8 mouse cellular contexts compared by ENCODE assay signal in the genomic region with DNA sequence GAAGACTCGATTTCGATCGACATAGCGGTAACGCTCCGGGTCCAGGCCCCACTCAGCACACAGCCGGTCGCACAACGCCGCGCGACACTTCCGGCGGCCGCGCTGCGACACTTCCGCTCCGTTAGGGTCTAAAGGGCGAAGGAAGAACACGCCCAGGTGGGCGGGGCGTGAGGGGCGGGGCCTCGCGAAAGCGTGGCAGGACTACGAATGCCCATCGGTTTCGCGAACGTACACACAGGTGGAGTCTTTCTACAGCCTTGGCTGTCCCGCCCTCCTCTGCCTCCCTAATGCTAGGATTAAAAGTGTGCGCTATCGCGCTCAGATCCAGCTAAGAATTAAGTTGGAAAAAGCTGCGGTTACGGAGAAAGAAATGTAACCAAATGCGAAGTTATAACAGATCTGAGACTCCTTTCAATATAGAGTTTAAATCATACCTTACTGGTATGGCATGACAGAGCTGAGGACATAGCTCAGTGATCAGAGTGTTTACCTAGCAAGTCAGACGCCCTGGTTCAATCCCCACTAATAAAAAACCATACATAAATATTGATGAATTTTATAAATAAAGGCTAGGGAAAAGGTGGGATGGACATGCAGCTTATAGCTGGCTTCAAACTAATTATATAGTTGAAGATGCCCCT. TPM values are rescaled to one million over a fixed set of nuclear protein-coding genes. Genes with fewer than 3 reads are reported as not detected.
DNase-seq lines count a peak whose midpoint lies in the region; ATAC-seq and TF ChIP-seq lines count a peak whose summit lies in the region.

A gene (minus strand): TSS at position 144 of the 641 bp plus-strand sequence.

- peak within 1 kb of the TSS; percentile 53 for H3K27ac ChIP-seq in MEL (ENCODE audit: control insufficient read depth, low read depth, low read length)
- H3K27ac ChIP-seq in cerebellum, adult 2 months (ENCODE audit: insufficient read depth, low read length): peak within 1 kb of the TSS; percentile 6; the same call in 1 of the 2 replicates
- H3K27ac ChIP-seq in lung, embryonic 16.5 days (ENCODE audit: low read length): 0 out of 2 replicates have a peak within 1 kb of the TSS, but pooled peaks have one; percentile 23

- H3K4me3 ChIP-seq in MEL (ENCODE audit: control insufficient read depth in 1 of 2, insufficient read depth in 1 of 2, low read depth in 2 of 2, low read length in 2 of 2): peak within 1 kb of the TSS; percentile 83 to 95
- peak within 1 kb of the TSS; percentile 93 for H3K4me3 ChIP-seq in cerebellum, adult 2 months (replicated peaks; ENCODE audit: insufficient read depth, low read depth, low read length)
- peak within 1 kb of the TSS; percentile 67 for H3K4me3 ChIP-seq in lung, embryonic 16.5 days (ENCODE audit: low read length)

- H3K9ac ChIP-seq in MEL (ENCODE audit: control insufficient read depth, low read depth, low read length, poor library complexity, severe bottlenecking): peak within 1 kb of the TSS; percentile 81
- H3K9ac ChIP-seq in lung, embryonic 16.5 days (ENCODE audit: low read length): peak within 1 kb of the TSS; percentile 79

- peaks cover 0 to 14% of the 10 kb centered on the region in 2 experiments; a peak in 2 of 4 replicates for H3K4me1 ChIP-seq in MEL (ENCODE audit: control insufficient read depth in 1 of 2, insufficient read depth in 2 of 2, low read length in 2 of 2)
- H3K4me1 ChIP-seq in cerebellum, adult 2 months (ENCODE audit: control insufficient read depth, insufficient read depth, low read length): no peaks in the 10 kb centered on the region
- H3K4me1 ChIP-seq in lung, embryonic 16.5 days (replicated peaks; ENCODE audit: control insufficient read depth, insufficient read depth, low read length): peaks cover 2% of the 10 kb centered on the region; the same call in 1 of the 2 replicates

- TF ChIP-seq RAD21 in MEL (IDR thresholded peaks at IDR 0.05; ENCODE audit: low read depth, low read length): no peak

- ATAC-seq in hematopoietic stem cell, adult 5-6 weeks (replicated peaks in 1 of 2; ENCODE audit: insufficient read depth in 1 of 2, low FRiP score in 2 of 2, low TSS enrichment in 1 of 2, low read depth in 1 of 2, poor library complexity in 2 of 2, severe bottlenecking in 2 of 2): peak; percentile 89 to 94
- peak; percentile 99 for ATAC-seq in lung, embryonic 16.5 days (ENCODE audit: low read depth)

- peaks cover 6 to 13% of the 10 kb centered on the region in 2 experiments; a peak in 3 of 4 replicates for H3K36me3 ChIP-seq in MEL (ENCODE audit: control insufficient read depth in 1 of 2, insufficient read depth in 2 of 2, low read length in 2 of 2)
- peaks cover 16% of the 10 kb centered on the region for H3K36me3 ChIP-seq in lung, embryonic 16.5 days (ENCODE audit: control insufficient read depth, insufficient read depth, low read length)

- TF ChIP-seq CTCF in MEL (IDR thresholded peaks at IDR 0.05 in 2 of 3, conservative IDR thresholded peaks at IDR 0.05 in 1 of 3; ENCODE audit: control insufficient read depth in 1 of 3, insufficient read depth in 1 of 3, low read depth in 2 of 3, low read length in 3 of 3, poor library complexity in 1 of 3, severe bottlenecking in 1 of 3): no peak
- TF ChIP-seq CTCF in cerebellum, adult 2 months (IDR thresholded peaks at IDR 0.05; ENCODE audit: borderline replicate concordance, insufficient read depth, low read depth, low read length): no peak

- H3K9me3 ChIP-seq in MEL (replicated peaks; ENCODE audit: insufficient read depth, low read length): no peaks in the 10 kb centered on the region
- H3K9me3 ChIP-seq in lung, embryonic 16.5 days (ENCODE audit: control insufficient read depth, low read length): no peaks in the 10 kb centered on the region

- peak within 1 kb of the TSS; percentile 69 for H3K4me2 ChIP-seq in lung, embryonic 16.5 days (ENCODE audit: low read depth, low read length)

- no peak; a peak in 1 of 4 replicates for TF ChIP-seq EP300 in MEL (IDR thresholded peaks at IDR 0.05; ENCODE audit: low read depth in 1 of 2, low read length in 2 of 2)

- peak; percentile 98 for DNase-seq in MEL (ENCODE audit: low read depth, low spot score)
- peak; percentile 97 for DNase-seq in cerebellum, adult 2 months
- DNase-seq in forelimb bud, embryonic 11.5 days (ENCODE audit: low read depth, low spot score): peak; percentile 97
- peak; percentile 83 for DNase-seq in layer of hippocampus, adult 9-10 months (ENCODE audit: low spot score)
- peak; percentile 90 for DNase-seq in ovary, postnatal 10 days (ENCODE audit: low spot score)
- peak; percentile 94 to 97 for DNase-seq in thymus, postnatal 10 days (ENCODE audit: low spot score in 2 of 2)

- peaks cover 12% of the 10 kb centered on the region for H3K79me2 ChIP-seq in MEL (ENCODE audit: control insufficient read depth, insufficient read depth, low read length, poor library complexity)

- peak in 1 of 2 experiments; percentile 66; a peak in 2 of 4 replicates for TF ChIP-seq POLR2A in MEL (IDR thresholded peaks at IDR 0.05; ENCODE audit: control insufficient read depth in 1 of 2, insufficient read depth in 1 of 2, low read depth in 1 of 2, low read length in 2 of 2, poor library complexity in 1 of 2)
- peak; percentile 85 for TF ChIP-seq POLR2A in cerebellum, adult 2 months (IDR thresholded peaks at IDR 0.05; ENCODE audit: borderline replicate concordance, insufficient read depth, low read length)

- under 1% methylated on average over 40 of the region's 40 CpGs for WGBS in cerebellum, adult 2 months
- under 1% methylated on average over 40 of the region's 40 CpGs for WGBS in lung, embryonic 16.5 days

- no peaks in the 10 kb centered on the region for H3K27me3 ChIP-seq in MEL (ENCODE audit: control insufficient read depth in 1 of 2, insufficient read depth in 2 of 2, low read length in 2 of 2)
- no peaks in the 10 kb centered on the region for H3K27me3 ChIP-seq in cerebellum, adult 2 months (ENCODE audit: control insufficient read depth, insufficient read depth, low read length)
- no peaks in the 10 kb centered on the region for H3K27me3 ChIP-seq in lung, embryonic 16.5 days (ENCODE audit: control insufficient read depth, insufficient read depth, low read depth, low read length)

TF ChIP-seq in MEL, 35 proteins besides CTCF, POLR2A, EP300 and RAD21:
- peak; percentile 48; the same call in 1 of the 2 replicates for TF ChIP-seq TCF12 (IDR thresholded peaks at IDR 0.05; ENCODE audit: low read depth, low read length)
- TF ChIP-seq ZC3H11A (IDR thresholded peaks at IDR 0.05; ENCODE audit: low read depth, low read length): no peak
- peak; percentile 78; the same call in 1 of the 2 replicates for TF ChIP-seq MYC (IDR thresholded peaks at IDR 0.05; ENCODE audit: low read depth, low read length)
- TF ChIP-seq MEF2A (IDR thresholded peaks at IDR 0.05; ENCODE audit: extremely low read depth, insufficient replicate concordance, low read depth, low read length, poor library complexity, severe bottlenecking): no peak
- TF ChIP-seq KAT2A (conservative IDR thresholded peaks at IDR 0.05; ENCODE audit: low read depth, low read length): peak; percentile 75
- peak; percentile 98 for TF ChIP-seq HCFC1 (IDR thresholded peaks at IDR 0.05; ENCODE audit: low read depth, low read length)
- peak; percentile 89 for TF ChIP-seq SIN3A (IDR thresholded peaks at IDR 0.05; ENCODE audit: low read length)
- TF ChIP-seq MAZ (IDR thresholded peaks at IDR 0.05; ENCODE audit: low read depth, low read length): no peak
- peak; percentile 70 for TF ChIP-seq MAX (IDR thresholded peaks at IDR 0.05; ENCODE audit: low read length)
- TF ChIP-seq ELF1 (IDR thresholded peaks at IDR 0.05; ENCODE audit: low read depth, low read length): peak; percentile 76; the same call in 1 of the 2 replicates
- TF ChIP-seq MYB (IDR thresholded peaks at IDR 0.05; ENCODE audit: low read depth, low read length): no peak
- TF ChIP-seq ETS1 (IDR thresholded peaks at IDR 0.05; ENCODE audit: low read depth, low read length): 0 out of 2 replicates have a peak, but pooled peaks have one; percentile 18
- no peak for TF ChIP-seq CHD1 (IDR thresholded peaks at IDR 0.05; ENCODE audit: low read depth, low read length)
- no peak for TF ChIP-seq NRF1 (IDR thresholded peaks at IDR 0.05; ENCODE audit: insufficient read depth, low read depth, low read length, poor library complexity, severe bottlenecking)
- TF ChIP-seq ZMIZ1 (IDR thresholded peaks at IDR 0.05; ENCODE audit: low read depth, low read length): 0 out of 2 replicates have a peak, but pooled peaks have one; percentile 54
- no peak for TF ChIP-seq BHLHE40 (IDR thresholded peaks at IDR 0.05; ENCODE audit: borderline replicate concordance, low read depth, low read length)
- TF ChIP-seq TBP (IDR thresholded peaks at IDR 0.05; ENCODE audit: low read depth, low read length): peak; percentile 47
- TF ChIP-seq NELFE (IDR thresholded peaks at IDR 0.05; ENCODE audit: low read depth, low read length): peak; percentile 58
- no peak for TF ChIP-seq RCOR1 (IDR thresholded peaks at IDR 0.05; ENCODE audit: low read depth, low read length)
- peak; percentile 92 for TF ChIP-seq MXI1 (IDR thresholded peaks at IDR 0.05; ENCODE audit: low read depth, low read length)
- no peak for TF ChIP-seq JUND (IDR thresholded peaks at IDR 0.05; ENCODE audit: low read depth, low read length)
- TF ChIP-seq USF2 (IDR thresholded peaks at IDR 0.05; ENCODE audit: borderline replicate concordance in 1 of 2, insufficient read depth in 1 of 2, low read depth in 1 of 2, low read length in 2 of 2): no peak
- TF ChIP-seq USF1 (IDR thresholded peaks at IDR 0.05; ENCODE audit: low read depth, low read length): no peak
- no peak for TF ChIP-seq GABPA (IDR thresholded peaks at IDR 0.05; ENCODE audit: low read depth, low read length)
- TF ChIP-seq GATA1 (IDR thresholded peaks at IDR 0.05; ENCODE audit: low read depth, low read length): no peak
- 0 out of 2 replicates have a peak, but pooled peaks have one; percentile 45 for TF ChIP-seq POLR2AphosphoS2 (IDR thresholded peaks at IDR 0.05; ENCODE audit: low read length)

RNA-seq across cellular contexts. Expression of the gene that starts here (rescaled TPM):
- 124 TPM in 2 replicates for total RNA-seq in MEL (2012; rRNA removed)
- 100 to 1,000 TPM in 1 of 2 experiments, not detected in 1; 111 TPM for polyA plus RNA-seq in MEL (2012; ENCODE audit: insufficient read depth in 1 of 2, insufficient read length in 2 of 2, low read depth in 1 of 2, low replicate concordance in 2 of 2, missing spikeins in 1 of 2)
- polyA plus RNA-seq in cerebellum, adult 2 months (2012; rRNA removed): 57.0 and 57.8 TPM in 2 replicates
- total RNA-seq in hematopoietic stem cell, adult 5-6 weeks (2017): 140 and 144 TPM in 2 replicates
- 139 and 148 TPM in 2 replicates for polyA plus RNA-seq in lung, embryonic 16.5 days (2015; fragmentation: Nextera tagmentation; extraction: Ambion mirVana)

Comparison
In these comparisons a context has a peak if more than half of its experiments do, and no peak if none do; other contexts are left out.
1. Peak in every context shown above with its lines: DNase-seq, ATAC-seq, H3K4me3 ChIP-seq and H3K27ac ChIP-seq.